Mouse (Mus musculus): ENCODE data around the gene Fshb.

DNA sequence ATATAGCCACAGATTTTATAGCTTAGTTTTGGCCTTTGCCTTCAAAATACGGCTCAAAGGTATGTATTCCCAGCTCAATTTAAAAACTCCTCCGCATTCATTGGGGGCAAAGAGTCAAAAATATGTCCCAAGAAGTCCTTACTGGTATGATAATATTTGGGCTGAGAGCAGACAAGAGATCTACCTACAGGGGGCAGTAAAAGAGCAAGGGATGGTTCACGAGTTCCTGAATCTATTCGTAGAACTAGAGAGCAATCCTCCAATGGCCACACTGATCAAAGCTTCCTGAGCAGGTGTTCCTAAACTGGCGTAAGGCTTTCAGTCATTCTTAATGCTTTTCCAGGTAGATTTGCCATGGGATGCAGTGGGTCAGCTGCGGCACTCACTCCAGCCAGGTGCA is 49.3 kb downstream of the Fshb start:
- peak in 2 of 3 experiments; percentile 20 to 31; a peak in 3 of 6 replicates for TF ChIP-seq CTCF (IDR thresholded peaks at IDR 0.05 in 2 of 3, conservative IDR thresholded peaks at IDR 0.05 in 1 of 3; ENCODE audit: control insufficient read depth in 1 of 3, insufficient read depth in 1 of 3, low read depth in 2 of 3, low read length in 3 of 3, poor library complexity in 1 of 3, severe bottlenecking in 1 of 3)
- no peak for TF ChIP-seq MXI1 (IDR thresholded peaks at IDR 0.05; ENCODE audit: low read depth, low read length)
- TF ChIP-seq GABPA (IDR thresholded peaks at IDR 0.05; ENCODE audit: low read depth, low read length): no peak

Data from MEL (cell line).